Mouse (Mus musculus): Measurements from ENCODE around the gene Grn.

Grn gene

GRCm38 (mm10) chr11:102480111-102480510 lies 50.0 kb downstream of the Grn start:
- DNase-seq (ENCODE audit: low spot score) = no peak

GRCm38 (mm10) chr11:102480897-102481296 lies 50.8 kb downstream of the Grn start:
- DNase-seq (ENCODE audit: low spot score) = no peak

GRCm38 (mm10) chr11:102481779-102482178 lies 51.7 kb downstream of the Grn start:
- no peak for DNase-seq (ENCODE audit: low spot score)

Data from urinary bladder, postnatal 25 days (tissue).